Mouse (Mus musculus) midbrain, embryonic 14.5 days (tissue): ENCODE measurements around the gene Sec13. TPM values are rescaled to one million over a fixed set of nuclear protein-coding genes. Genes with fewer than 3 reads are reported as not detected.

ENCODE experiments used
- ATAC-seq: fragments of 200-750 bp; cut with Nextera tagmentation; 2 replicates; pipeline ENCODE4 v1.8.0; 2017; ENCODE audit warnings: moderate number of reproducible peaks, moderate library complexity; ENCODE audit not compliant: low FRiP score, low TSS enrichment
- DNase-seq: peaks from one replicate; pipeline ENCODE4 v3.0.0-alpha.2; 2015
- H3K27ac ChIP-seq: fragments of 300-500 bp; sonication (generic); replicated peaks from 2 replicates; pipeline ENCODE4 v1.5.1; 2014; ENCODE audit warnings: mild to moderate bottlenecking, low read depth, low read length, moderate library complexity
- H3K27me3 ChIP-seq: fragments of 300-500 bp; sonication (generic); 2 replicates; pipeline ENCODE4 v1.6.1; 2014; ENCODE audit warnings: low read length, control low read depth, mixed read lengths; ENCODE audit not compliant: control insufficient read depth, insufficient read depth
- H3K36me3 ChIP-seq: fragments of 300-500 bp; sonication (generic); 2 replicates; pipeline ENCODE4 v1.6.1; 2014; ENCODE audit warnings: low read length, control low read depth; ENCODE audit not compliant: control insufficient read depth, insufficient read depth
- H3K4me1 ChIP-seq: fragments of 300-500 bp; sonication (generic); 2 replicates; pipeline ENCODE4 v1.6.1; 2014; ENCODE audit warnings: mild to moderate bottlenecking, antibody characterized with exemption, low read length, control low read depth; ENCODE audit not compliant: control insufficient read depth, insufficient read depth
- H3K4me2 ChIP-seq: fragments of 300-500 bp; sonication (generic); 2 replicates; pipeline ENCODE4 v1.6.1; 2014; ENCODE audit warnings: mild to moderate bottlenecking, low read length, moderate library complexity
- H3K4me3 ChIP-seq: fragments of 300-500 bp; sonication (generic); replicated peaks from 2 replicates; pipeline ENCODE4 v1.5.1; 2014; ENCODE audit warnings: low read depth, low read length
- H3K9ac ChIP-seq: fragments of 300-500 bp; sonication (generic); replicated peaks from 2 replicates; pipeline ENCODE4 v1.6.1; 2014; ENCODE audit warnings: mild to moderate bottlenecking, low read length, moderate library complexity
- H3K9me3 ChIP-seq: fragments of 300-500 bp; sonication (generic); 2 replicates; pipeline ENCODE4 v1.6.1; 2016; ENCODE audit warnings: low read length, control low read depth, mixed read lengths; ENCODE audit not compliant: control insufficient read depth
- WGBS: fragments of 180-500 bp; shearing (Covaris S2); extraction: QIAGEN DNeasy Blood & Tissue Kit; methylation state at CpG from one replicate; pipeline ENCODE4 v1.1.7; 2014; 5-methylcytosine and 5-hydroxymethylcytosine counted together
- polyA plus RNA-seq: library from polyadenylated mRNA; unstranded; fragments of >200 nt; fragmentation: Nextera tagmentation; extraction: Ambion mirVana; gene quantifications from 2 replicates; pipeline ENCODE4 v1.2.1, GENCODE M21; 2014

Gene Sec13
- polyA plus RNA-seq, 1 experiment from 2014 or later, result 211 TPM

GRCm38 (mm10) chr6:113695766-113696355 lies 44.7 kb downstream of the Sec13 start:
- no peak for ATAC-seq
- DNase-seq, result no peak
- Histone ChIP-seq H3K27ac (no peak overlapping the region; the same call in 1 of the 2 replicates), H3K36me3 (peaks cover 8% of the 10 kb centered on the region; the same call in 1 of the 2 replicates), H3K9me3 (no peaks in the 10 kb centered on the region), H3K4me3 (peak overlapping the region; percentile 86), H3K4me1 (peaks cover 15% of the 10 kb centered on the region), H3K9ac (peak overlapping the region; percentile 49; the same call in 1 of the 2 replicates), H3K27me3 (no peaks in the 10 kb centered on the region), H3K4me2 (peak overlapping the region; percentile 99)
- WGBS, result 92% methylated on average over 4 of the region's 4 CpGs

GRCm38 (mm10) chr6:113695203-113695602 lies 45.3 kb downstream of the Sec13 start:
- Histone ChIP-seq H3K27ac (no peak overlapping the region), H3K9ac (no peak overlapping the region), H3K27me3 (no peaks in the 10 kb centered on the region), H3K36me3 (peaks cover 7% of the 10 kb centered on the region; the same call in 1 of the 2 replicates), H3K4me3 (no peak overlapping the region), H3K4me2 (no peak overlapping the region), H3K9me3 (no peaks in the 10 kb centered on the region), H3K4me1 (peaks cover 15% of the 10 kb centered on the region)
- WGBS, result 83% methylated on average over 1 of the region's 1 CpGs
- no peak for ATAC-seq
- no peak for DNase-seq

- H3K4me2 ChIP-seq, result no peak overlapping the region
- H3K36me3 ChIP-seq, result no peaks in the 10 kb centered on the region
- no peak overlapping the region for H3K9ac ChIP-seq
- no peak for ATAC-seq
- H3K4me1 ChIP-seq, result peaks cover 10% of the 10 kb centered on the region
- no peak for DNase-seq
- WGBS, result 94% methylated on average over 5 of the region's 5 CpGs
- no peak overlapping the region for H3K4me3 ChIP-seq
- no peak overlapping the region for H3K27ac ChIP-seq
- H3K9me3 ChIP-seq, result no peaks in the 10 kb centered on the region
- H3K27me3 ChIP-seq, result no peaks in the 10 kb centered on the region
These were observed 47.2 kb downstream of the Sec13 start for GRCm38 (mm10) chr6:113693377-113693776.

- no peaks in the 10 kb centered on the region for H3K36me3 ChIP-seq
These were observed 47.8 kb downstream of the Sec13 start for GRCm38 (mm10) chr6:113692661-113693133.

GRCm38 (mm10) chr6:113691084-113691462 lies 49.5 kb downstream of the Sec13 start:
- no peak for DNase-seq
- Histone ChIP-seq H3K4me3 (no peak overlapping the region), H3K27ac (no peak overlapping the region; the same call in 1 of the 2 replicates), H3K4me2 (0 out of 2 replicates have a peak overlapping the region, but pooled peaks have one; percentile 12), H3K9ac (no peak overlapping the region), H3K27me3 (no peaks in the 10 kb centered on the region), H3K4me1 (peaks cover 3% of the 10 kb centered on the region; the same call in 1 of the 2 replicates), H3K36me3 (no peaks in the 10 kb centered on the region), H3K9me3 (no peaks in the 10 kb centered on the region)
- ATAC-seq, result no peak
- 90% methylated on average over 4 of the region's 4 CpGs for WGBS

More at GRCm38 (mm10) chr6:113692661-113693133, 47.8 kb downstream of the Sec13 start:
- WGBS, result 75% methylated on average over 5 of the region's 5 CpGs
- Histone ChIP-seq H3K9ac (no peak overlapping the region), H3K9me3 (no peaks in the 10 kb centered on the region), H3K27me3 (no peaks in the 10 kb centered on the region), H3K27ac (no peak overlapping the region), H3K4me2 (no peak overlapping the region), H3K4me3 (no peak overlapping the region), H3K4me1 (peaks cover 3% of the 10 kb centered on the region; the same call in 1 of the 2 replicates)
- DNase-seq (no peak), ATAC-seq (no peak)

- Histone ChIP-seq H3K27ac (no peak overlapping the region; the same call in 1 of the 2 replicates), H3K27me3 (no peaks in the 10 kb centered on the region), H3K4me3 (no peak overlapping the region), H3K4me2 (0 out of 2 replicates have a peak overlapping the region, but pooled peaks have one; percentile 12), H3K4me1 (peaks cover 3% of the 10 kb centered on the region; the same call in 1 of the 2 replicates), H3K9me3 (no peaks in the 10 kb centered on the region), H3K9ac (0 out of 2 replicates have a peak overlapping the region, but pooled peaks have one; percentile 14), H3K36me3 (no peaks in the 10 kb centered on the region)
- 18% methylated on average over 14 of the region's 14 CpGs for WGBS
- DNase-seq (peak; percentile 28), ATAC-seq (no peak)
These were observed 50.0 kb downstream of the Sec13 start for GRCm38 (mm10) chr6:113690400-113691083.

GRCm38 (mm10) chr6:113690008-113690399 lies 50.5 kb downstream of the Sec13 start:
- WGBS, result 30% methylated on average over 7 of the region's 7 CpGs
- no peak overlapping the region for H3K4me3 ChIP-seq
- H3K27me3 ChIP-seq, result no peaks in the 10 kb centered on the region
- H3K9ac ChIP-seq, result no peak overlapping the region
- H3K4me2 ChIP-seq, result no peak overlapping the region
- DNase-seq (peak; percentile 2), ATAC-seq (no peak)
- H3K4me1 ChIP-seq, result peaks cover 3% of the 10 kb centered on the region; the same call in 1 of the 2 replicates
- H3K9me3 ChIP-seq, result no peaks in the 10 kb centered on the region
- no peaks in the 10 kb centered on the region for H3K36me3 ChIP-seq
- no peak overlapping the region for H3K27ac ChIP-seq

- Histone ChIP-seq H3K27me3 (no peaks in the 10 kb centered on the region), H3K4me1 (peaks cover 3% of the 10 kb centered on the region; the same call in 1 of the 2 replicates), H3K9ac (no peak overlapping the region), H3K36me3 (no peaks in the 10 kb centered on the region), H3K9me3 (no peaks in the 10 kb centered on the region), H3K27ac (no peak overlapping the region), H3K4me3 (no peak overlapping the region), H3K4me2 (no peak overlapping the region)
- WGBS, result 48% methylated on average over 8 of the region's 8 CpGs
- no peak for DNase-seq
- ATAC-seq, result no peak
These were observed 53.9 kb downstream of the Sec13 start for GRCm38 (mm10) chr6:113686551-113687125.
